Mouse (Mus musculus): ENCODE data around the gene Fhad1. TPM values are rescaled to one million over a fixed set of nuclear protein-coding genes. Genes with fewer than 3 reads are reported as not detected.

The Fhad1 gene
- polyA plus RNA-seq, 1 experiment from 2014 or later = 1.2 TPM

- no peaks in the 10 kb centered on the region for H3K27me3 ChIP-seq (replicated peaks; ENCODE audit: control insufficient read depth, insufficient read depth, low read length)
- no peak for ATAC-seq
- H3K36me3 ChIP-seq (ENCODE audit: control insufficient read depth, insufficient read depth) = peaks cover 10% of the 10 kb centered on the region; the same call in 1 of the 2 replicates
- no peak for TF ChIP-seq CTCF (IDR thresholded peaks at IDR 0.05; ENCODE audit: low read depth)
- H3K9me3 ChIP-seq (ENCODE audit: control insufficient read depth) = no peaks in the 10 kb centered on the region
- H3K4me2 ChIP-seq (replicated peaks; ENCODE audit: low read depth) = peak overlapping the region; percentile 58
- H3K4me1 ChIP-seq (replicated peaks; ENCODE audit: control insufficient read depth, insufficient read depth, low read length) = peaks cover 22% of the 10 kb centered on the region
- no peak overlapping the region for H3K27ac ChIP-seq (ENCODE audit: low read depth, low read length)
- 54% methylated on average over 14 of the region's 14 CpGs for WGBS
- 0 out of 2 replicates have a peak overlapping the region, but pooled peaks have one; percentile 17 for H3K9ac ChIP-seq (ENCODE audit: low read depth, low read length)
- H3K4me3 ChIP-seq (ENCODE audit: low read depth, low read length) = peak overlapping the region; percentile 40
Measured at GRCm38 (mm10) chr4:142045595-142046163, 30.8 kb upstream of the Fhad1 start.

GRCm38 (mm10) chr4:142044452-142044851 is 29.6 kb upstream of the Fhad1 start:
- no peak overlapping the region for H3K9ac ChIP-seq (ENCODE audit: low read depth, low read length)

DNA sequence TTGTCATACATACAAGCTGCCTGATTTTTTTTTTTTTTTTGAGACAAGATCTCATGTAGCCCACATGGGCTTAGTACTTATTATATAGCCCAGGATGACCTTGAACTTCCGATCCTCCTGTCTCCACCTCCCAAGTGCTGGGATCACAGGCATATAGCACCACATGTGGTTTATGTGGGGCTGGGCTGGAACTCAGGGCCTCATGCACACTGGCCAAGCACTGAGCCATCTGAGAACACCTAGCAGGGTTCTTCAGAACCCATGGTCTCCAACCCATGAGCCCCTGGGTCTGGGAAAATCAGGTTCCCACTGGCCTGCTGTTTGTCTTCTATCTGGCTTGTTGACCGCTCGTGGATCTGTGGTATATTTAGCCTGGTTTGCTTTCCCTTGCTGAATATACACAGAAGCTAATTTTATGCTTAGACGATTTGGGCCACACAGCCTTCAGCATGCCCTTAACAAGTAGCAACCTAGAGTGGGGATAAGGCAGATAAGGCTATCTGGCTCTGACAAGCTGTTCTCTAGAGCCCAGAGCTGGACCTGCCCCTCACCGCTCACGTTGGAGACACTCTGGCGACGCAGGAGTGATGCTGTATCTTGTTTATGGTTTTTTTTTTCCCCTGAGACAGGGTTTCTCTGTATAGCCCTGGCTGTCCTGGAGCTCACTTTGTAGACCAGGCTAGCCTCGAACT is 24.9 kb upstream of the Fhad1 start:
- H3K27ac ChIP-seq (ENCODE audit: low read depth, low read length) = no peak overlapping the region
- no peaks in the 10 kb centered on the region for H3K9me3 ChIP-seq (ENCODE audit: control insufficient read depth)
- ATAC-seq = no peak
- no peak overlapping the region for H3K4me2 ChIP-seq (replicated peaks; ENCODE audit: low read depth)
- no peak for TF ChIP-seq CTCF (IDR thresholded peaks at IDR 0.05; ENCODE audit: low read depth)
- no peak overlapping the region for H3K9ac ChIP-seq (ENCODE audit: low read depth, low read length)
- peaks cover 11% of the 10 kb centered on the region; the same call in 1 of the 2 replicates for H3K4me1 ChIP-seq (replicated peaks; ENCODE audit: control insufficient read depth, insufficient read depth, low read length)
- H3K4me3 ChIP-seq (ENCODE audit: low read depth, low read length) = no peak overlapping the region
- whole genome bisulfite sequencing = 73% methylated on average over 9 of the region's 9 CpGs
- H3K27me3 ChIP-seq (replicated peaks; ENCODE audit: control insufficient read depth, insufficient read depth, low read length) = no peaks in the 10 kb centered on the region
- H3K36me3 ChIP-seq (ENCODE audit: control insufficient read depth, insufficient read depth) = peaks cover 33% of the 10 kb centered on the region

More at GRCm38 (mm10) chr4:142044452-142044851, 29.6 kb upstream of the Fhad1 start:
- WGBS = 30% methylated on average over 12 of the region's 12 CpGs
- Histone ChIP-seq H3K27me3 (replicated peaks; ENCODE audit: control insufficient read depth, insufficient read depth, low read length) (no peaks in the 10 kb centered on the region), H3K9me3 (ENCODE audit: control insufficient read depth) (no peaks in the 10 kb centered on the region), H3K27ac (ENCODE audit: low read depth, low read length) (peak overlapping the region; percentile 28; the same call in 1 of the 2 replicates), H3K4me3 (ENCODE audit: low read depth, low read length) (no peak overlapping the region), H3K36me3 (ENCODE audit: control insufficient read depth, insufficient read depth) (peaks cover 13% of the 10 kb centered on the region; the same call in 1 of the 2 replicates), H3K4me1 (replicated peaks; ENCODE audit: control insufficient read depth, insufficient read depth, low read length) (peaks cover 18% of the 10 kb centered on the region), H3K4me2 (replicated peaks; ENCODE audit: low read depth) (peak overlapping the region; percentile 58)
- peak; percentile 17; the same call in 1 of the 2 replicates for ATAC-seq
- peak; percentile 20; the same call in 1 of the 2 replicates for TF ChIP-seq CTCF (IDR thresholded peaks at IDR 0.05; ENCODE audit: low read depth)

DNA sequence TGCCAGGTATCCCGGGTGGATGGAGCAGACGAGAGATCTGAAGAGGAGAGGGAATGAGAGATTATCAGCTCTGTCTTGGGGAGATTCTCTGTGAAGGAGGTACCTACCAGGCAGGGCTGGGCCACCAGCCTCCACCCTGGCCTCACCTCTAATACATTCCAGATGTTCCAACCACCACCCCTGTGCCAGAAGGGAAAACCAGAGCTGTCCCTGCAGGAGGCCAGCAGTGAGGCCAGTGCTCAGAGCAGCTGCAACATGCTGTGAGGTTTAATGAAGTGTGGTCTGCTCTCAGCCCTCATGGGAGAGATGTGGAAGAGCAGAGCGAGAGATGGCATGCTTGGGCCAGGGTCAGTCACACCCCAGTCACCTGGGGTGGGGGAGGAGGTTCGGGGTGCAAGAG is 23.0 kb upstream of the Fhad1 start:
- no peaks in the 10 kb centered on the region for H3K9me3 ChIP-seq (ENCODE audit: control insufficient read depth)
- no peak overlapping the region for H3K4me3 ChIP-seq (ENCODE audit: low read depth, low read length)
- no peaks in the 10 kb centered on the region for H3K27me3 ChIP-seq (replicated peaks; ENCODE audit: control insufficient read depth, insufficient read depth, low read length)
- TF ChIP-seq CTCF (IDR thresholded peaks at IDR 0.05; ENCODE audit: low read depth) = no peak
- WGBS = 60% methylated on average over 4 of the region's 4 CpGs
- no peak overlapping the region for H3K9ac ChIP-seq (ENCODE audit: low read depth, low read length)
- ATAC-seq = no peak
- H3K36me3 ChIP-seq (ENCODE audit: control insufficient read depth, insufficient read depth) = peaks cover 42% of the 10 kb centered on the region
- no peak overlapping the region for H3K4me2 ChIP-seq (replicated peaks; ENCODE audit: low read depth)
- no peaks in the 10 kb centered on the region for H3K4me1 ChIP-seq (replicated peaks; ENCODE audit: control insufficient read depth, insufficient read depth, low read length)
- no peak overlapping the region for H3K27ac ChIP-seq (ENCODE audit: low read depth, low read length)

GRCm38 (mm10) chr4:142028533-142028932 is 13.7 kb upstream of the Fhad1 start:
- Histone ChIP-seq H3K36me3 (ENCODE audit: control insufficient read depth, insufficient read depth) (peaks cover 24% of the 10 kb centered on the region), H3K9me3 (ENCODE audit: control insufficient read depth) (no peaks in the 10 kb centered on the region), H3K27me3 (replicated peaks; ENCODE audit: control insufficient read depth, insufficient read depth, low read length) (no peaks in the 10 kb centered on the region), H3K27ac (ENCODE audit: low read depth, low read length) (no peak overlapping the region), H3K4me2 (replicated peaks; ENCODE audit: low read depth) (no peak overlapping the region), H3K4me1 (replicated peaks; ENCODE audit: control insufficient read depth, insufficient read depth, low read length) (no peaks in the 10 kb centered on the region), H3K9ac (ENCODE audit: low read depth, low read length) (no peak overlapping the region), H3K4me3 (ENCODE audit: low read depth, low read length) (no peak overlapping the region)
- ATAC-seq = no peak
- 27% methylated on average over 13 of the region's 13 CpGs for WGBS
- TF ChIP-seq CTCF (IDR thresholded peaks at IDR 0.05; ENCODE audit: low read depth) = no peak

DNA sequence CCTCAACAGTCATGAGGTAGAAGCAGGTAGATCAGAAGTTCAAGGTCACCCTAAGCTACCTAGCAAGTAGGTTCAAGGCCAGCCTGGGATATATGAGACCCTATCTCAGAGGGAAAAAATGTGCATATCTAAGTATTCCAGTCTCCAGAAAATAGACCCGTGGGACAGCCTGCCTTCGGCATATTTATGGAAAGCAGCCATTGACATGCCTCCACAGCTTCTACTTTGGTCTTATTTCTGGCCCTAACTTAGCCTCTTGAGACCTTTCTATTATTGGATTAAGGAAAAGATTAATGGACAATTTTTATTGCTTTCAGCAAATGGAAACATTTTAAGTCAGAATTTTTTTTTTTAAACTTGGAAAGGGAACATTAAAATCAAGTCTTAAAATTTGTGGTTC is 12.1 kb upstream of the Fhad1 start:
- no peak for TF ChIP-seq CTCF (IDR thresholded peaks at IDR 0.05; ENCODE audit: low read depth)
- no peak for ATAC-seq
- Histone ChIP-seq H3K4me1 (replicated peaks; ENCODE audit: control insufficient read depth, insufficient read depth, low read length) (no peaks in the 10 kb centered on the region), H3K4me2 (replicated peaks; ENCODE audit: low read depth) (no peak overlapping the region), H3K27ac (ENCODE audit: low read depth, low read length) (no peak overlapping the region), H3K27me3 (replicated peaks; ENCODE audit: control insufficient read depth, insufficient read depth, low read length) (no peaks in the 10 kb centered on the region), H3K4me3 (ENCODE audit: low read depth, low read length) (no peak overlapping the region), H3K9ac (ENCODE audit: low read depth, low read length) (no peak overlapping the region), H3K9me3 (ENCODE audit: control insufficient read depth) (no peaks in the 10 kb centered on the region), H3K36me3 (ENCODE audit: control insufficient read depth, insufficient read depth) (peaks cover 15% of the 10 kb centered on the region)
- 92% methylated on average over 2 of the region's 2 CpGs for WGBS

Data from intestine, postnatal 0 days (tissue).